In the genomic region with DNA sequence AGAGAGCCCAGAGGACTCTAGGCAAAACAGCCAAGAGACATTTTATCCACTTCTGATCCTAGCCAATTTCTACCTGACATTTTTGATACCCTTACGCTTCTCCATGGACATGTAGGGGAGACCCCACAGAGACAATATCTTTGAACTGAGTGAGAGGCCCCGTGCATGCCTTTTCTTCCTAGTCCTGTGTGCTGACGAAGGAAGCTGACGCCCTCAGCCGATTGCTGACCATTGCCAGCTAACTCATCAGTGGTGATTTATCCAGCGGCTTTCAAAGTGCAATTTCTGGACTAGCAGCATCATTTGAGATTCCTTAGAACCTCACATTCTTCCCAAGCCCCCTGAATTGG, we compare ENCODE assay signal across 7 mouse cellular contexts.
A peak's percentile ranks its signal among the peaks of the same experiment; 100 is the strongest.
DNase-seq lines count a peak whose midpoint lies in the region; ATAC-seq lines count a peak whose summit lies in the region.

No protein-coding gene starts in this region.

- H3K9me3 ChIP-seq in heart, embryonic 14.5 days (ENCODE audit: control insufficient read depth, low read length), result no peaks in the 10 kb centered on the region
- H3K9me3 ChIP-seq in liver, embryonic 13.5 days (replicated peaks), result no peaks in the 10 kb centered on the region

- H3K36me3 ChIP-seq in heart, embryonic 14.5 days (ENCODE audit: control insufficient read depth, insufficient read depth, low read length), result no peaks in the 10 kb centered on the region
- no peaks in the 10 kb centered on the region for H3K36me3 ChIP-seq in liver, embryonic 13.5 days

- H3K27ac ChIP-seq in heart, embryonic 14.5 days (replicated peaks in 1 of 2; ENCODE audit: control insufficient read depth in 1 of 2, insufficient read depth in 1 of 2, low read depth in 2 of 2, low read length in 2 of 2), result no peak overlapping the region
- no peak overlapping the region for H3K27ac ChIP-seq in liver, embryonic 13.5 days

- peak overlapping the region; percentile 28 to 37; a peak in 3 of 4 replicates for H3K4me3 ChIP-seq in heart, embryonic 14.5 days (ENCODE audit: control insufficient read depth in 1 of 2, insufficient read depth in 1 of 2, low read depth in 1 of 2, low read length in 2 of 2)
- H3K4me3 ChIP-seq in liver, embryonic 13.5 days (replicated peaks), result no peak overlapping the region

- H3K4me2 ChIP-seq in heart, embryonic 14.5 days (ENCODE audit: low read length), result peak overlapping the region; percentile 61
- peak overlapping the region; percentile 39; the same call in 1 of the 2 replicates for H3K4me2 ChIP-seq in liver, embryonic 13.5 days

- H3K9ac ChIP-seq in heart, embryonic 14.5 days (ENCODE audit: low read length), result 0 out of 2 replicates have a peak overlapping the region, but pooled peaks have one; percentile 0
- H3K9ac ChIP-seq in liver, embryonic 13.5 days, result no peak overlapping the region

- 57% methylated on average over 6 of the region's 6 CpGs for WGBS in heart, embryonic 14.5 days
- 49% methylated on average over 6 of the region's 6 CpGs for WGBS in liver, embryonic 13.5 days (ENCODE audit: insufficient replicate concordance)

- DNase-seq in kidney, postnatal 4 days, result peak; percentile 7 to 30
- no peak for DNase-seq in kidney, adult 11 months
- peak; percentile 41 to 62 for DNase-seq in cerebellum, postnatal 10 days
- DNase-seq in liver, embryonic 13.5 days, result no peak
- peak; percentile 41 for DNase-seq in testis, postnatal 10 days (ENCODE audit: low spot score)
- DNase-seq in natural killer cell, adult 2 months (ENCODE audit: low spot score in 2 of 2), result no peak

- no peaks in the 10 kb centered on the region for H3K27me3 ChIP-seq in heart, embryonic 14.5 days (ENCODE audit: control insufficient read depth, insufficient read depth, low read length)
- H3K27me3 ChIP-seq in liver, embryonic 13.5 days, result no peaks in the 10 kb centered on the region

- H3K4me1 ChIP-seq in heart, embryonic 14.5 days (ENCODE audit: control insufficient read depth in 2 of 2, insufficient read depth in 2 of 2, low read length in 2 of 2), result peaks cover 0 to 6% of the 10 kb centered on the region in 2 experiments; a peak in 3 of 4 replicates
- peaks cover 4% of the 10 kb centered on the region; the same call in 1 of the 2 replicates for H3K4me1 ChIP-seq in liver, embryonic 13.5 days (replicated peaks)

- no peak for ATAC-seq in heart, embryonic 14.5 days (ENCODE audit: insufficient number of reproducible peaks, insufficient read depth, low FRiP score, low read depth)
- ATAC-seq in liver, embryonic 13.5 days (ENCODE audit: low read depth), result no peak

Comparison
In these comparisons a context has a peak if more than half of its experiments do, and no peak if none do; other contexts are left out.
1. DNase-seq: peak in kidney, postnatal 4 days (2 of 2), cerebellum, postnatal 10 days (2 of 2) and testis, postnatal 10 days (single experiment); none in kidney, adult 11 months (single experiment), liver, embryonic 13.5 days (single experiment) and natural killer cell, adult 2 months (0 of 2).